Mouse (Mus musculus) T-cell, adult 2 months (primary cell): ENCODE data around the gene Gtf2a1l.
A peak's percentile ranks its signal among the peaks of the same experiment; 100 is the strongest.

Experiments used
- DNase-seq: peaks from one replicate; pipeline ENCODE4 v3.0.0; 2022; ENCODE audit warnings: low spot score

The Gtf2a1l gene

DNA sequence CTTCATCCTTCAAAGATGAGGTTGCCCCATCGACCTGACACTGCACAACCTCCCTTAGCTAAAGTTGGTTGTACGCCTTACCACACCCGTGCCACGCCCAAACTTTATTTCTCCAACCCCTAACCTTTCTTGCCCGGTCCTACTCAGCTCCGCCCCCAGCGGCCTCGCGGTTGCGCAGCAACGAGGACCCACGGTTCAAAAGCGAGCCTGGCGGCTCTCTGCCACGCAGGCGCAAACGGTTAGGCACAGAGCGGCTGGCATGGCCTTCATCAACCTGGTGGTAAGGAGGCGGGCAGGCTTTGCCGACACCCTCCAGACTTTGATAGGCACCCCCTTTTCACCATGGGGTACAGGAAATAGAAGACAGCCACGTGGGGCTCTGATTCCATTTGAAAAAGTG is at the start of gene Gtf2a1l:
Gene Gtf2a1l, plus strand, starts transcription at position 209 of the 400 bp plus-strand sequence.
- peak; percentile 57 for DNase-seq

DNA sequence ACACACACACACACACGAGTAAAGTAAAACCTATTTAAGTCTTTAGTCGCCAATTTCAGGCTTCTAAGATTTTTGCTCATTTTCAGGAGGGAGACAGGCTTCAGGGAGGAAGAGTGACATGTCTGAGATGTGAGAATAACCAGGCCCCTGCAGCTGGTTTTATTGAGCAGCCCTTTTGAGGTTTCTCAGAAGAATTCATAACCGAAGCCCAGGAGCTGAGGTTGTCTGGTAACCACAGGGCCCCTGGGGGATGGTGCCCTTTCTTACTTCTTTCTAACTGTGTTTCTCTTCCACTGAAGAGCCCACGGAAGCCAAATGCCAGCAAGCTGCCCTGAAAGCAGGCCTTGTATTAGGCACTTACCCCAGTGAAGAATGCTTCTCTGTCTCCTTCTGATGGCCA is 47.5 kb upstream of the Gtf2a1l start:
- no peak for DNase-seq

DNA sequence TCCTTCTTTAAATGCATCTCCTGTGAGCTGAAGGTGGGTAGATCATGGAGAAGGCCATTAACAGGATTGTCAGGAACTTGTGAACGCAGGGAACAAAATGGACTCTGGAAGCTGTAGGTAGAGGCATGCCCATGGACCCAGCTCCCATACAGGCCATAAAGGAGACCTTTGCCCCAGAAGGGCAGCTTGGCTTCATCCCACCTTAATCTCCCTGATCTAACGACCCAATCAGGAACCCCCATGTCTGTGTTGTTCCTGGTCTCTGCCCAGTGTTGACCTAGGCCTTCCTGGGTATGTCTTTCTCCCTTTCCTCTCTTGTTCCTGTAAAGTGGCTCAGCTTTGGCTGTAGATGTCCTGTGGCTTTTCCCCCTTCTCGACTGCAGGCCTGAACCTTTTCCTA is 47.1 kb upstream of the Gtf2a1l start:
- DNase-seq = no peak

DNA sequence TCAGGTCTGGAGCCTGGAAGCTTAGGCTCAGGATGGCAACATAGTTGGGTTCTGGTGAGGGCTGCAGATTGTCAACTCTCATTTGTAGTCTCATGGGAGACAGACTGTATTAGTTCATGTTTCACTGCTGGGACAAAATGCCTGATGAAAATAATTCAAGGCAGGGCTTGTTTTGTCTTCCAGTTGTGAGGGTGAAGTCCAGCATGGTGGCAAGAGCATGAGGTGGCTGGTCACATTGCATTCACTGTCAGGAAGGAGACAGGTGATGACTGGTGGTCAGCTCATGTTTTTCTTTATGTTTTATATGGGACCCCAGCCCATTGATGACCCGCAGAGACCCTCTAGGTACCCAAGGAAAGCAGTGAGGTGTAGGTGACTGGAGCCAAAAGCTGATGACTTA is 45.7 kb upstream of the Gtf2a1l start:
- no peak for DNase-seq

DNA sequence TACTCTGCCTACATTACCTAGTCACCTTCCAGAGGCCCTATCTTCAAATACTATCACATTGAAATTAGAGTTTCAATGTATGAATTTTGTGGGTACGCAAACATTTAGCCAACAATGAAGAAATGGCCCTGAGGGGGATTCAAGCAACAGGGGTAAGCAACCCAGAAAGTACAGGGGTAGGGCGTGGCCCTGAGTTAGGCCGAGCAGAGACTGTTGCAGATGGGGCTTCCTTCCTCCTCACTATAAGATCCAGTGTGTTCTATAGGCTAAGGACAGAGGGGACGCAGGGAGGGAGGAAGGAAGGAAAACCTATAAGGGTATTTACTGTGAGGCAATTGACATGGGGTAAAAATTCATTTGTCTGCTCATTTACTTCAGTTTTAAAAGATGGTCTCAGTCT is 44.1 kb upstream of the Gtf2a1l start:
- DNase-seq = no peak

DNA sequence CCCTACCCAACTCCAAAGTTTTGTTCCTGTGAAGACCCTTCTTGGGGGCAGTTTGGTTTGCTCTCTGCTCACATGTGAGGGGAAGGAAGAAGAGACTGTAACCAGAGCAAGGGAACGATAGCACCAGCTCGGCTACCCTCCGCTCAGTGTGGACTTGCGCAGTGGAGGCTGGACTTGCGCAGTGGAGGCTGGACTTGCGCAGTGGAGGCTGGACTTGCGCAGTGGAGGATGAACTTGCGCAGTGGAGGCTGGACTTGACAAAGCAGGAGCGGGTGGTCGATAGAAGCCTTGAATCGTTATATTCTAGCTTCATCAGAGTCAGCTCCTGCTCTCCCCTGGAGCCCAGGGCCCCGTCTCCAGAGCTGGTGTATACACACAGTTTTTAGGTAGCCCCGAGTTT is 43.1 kb upstream of the Gtf2a1l start:
- DNase-seq = no peak

DNA sequence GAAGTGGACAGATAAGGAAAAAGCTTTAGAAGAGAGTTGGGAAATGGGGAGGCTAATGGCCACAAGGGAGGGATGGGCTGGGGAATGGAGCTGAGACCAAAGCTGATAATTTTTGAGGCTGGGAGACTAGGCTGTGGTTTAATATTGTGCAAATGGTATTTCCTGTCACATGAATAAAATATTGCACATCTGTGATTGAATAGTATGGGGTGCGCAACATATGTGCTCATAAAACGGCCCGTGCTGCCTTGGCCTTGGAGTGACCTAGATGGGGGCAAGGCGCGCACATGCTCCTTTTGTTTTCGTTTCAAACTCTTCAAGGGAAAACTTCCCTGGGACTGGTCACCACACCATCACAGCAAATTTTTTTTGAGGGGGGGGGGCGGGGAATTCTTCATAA is 42.5 kb upstream of the Gtf2a1l start:
- no peak for DNase-seq

DNA sequence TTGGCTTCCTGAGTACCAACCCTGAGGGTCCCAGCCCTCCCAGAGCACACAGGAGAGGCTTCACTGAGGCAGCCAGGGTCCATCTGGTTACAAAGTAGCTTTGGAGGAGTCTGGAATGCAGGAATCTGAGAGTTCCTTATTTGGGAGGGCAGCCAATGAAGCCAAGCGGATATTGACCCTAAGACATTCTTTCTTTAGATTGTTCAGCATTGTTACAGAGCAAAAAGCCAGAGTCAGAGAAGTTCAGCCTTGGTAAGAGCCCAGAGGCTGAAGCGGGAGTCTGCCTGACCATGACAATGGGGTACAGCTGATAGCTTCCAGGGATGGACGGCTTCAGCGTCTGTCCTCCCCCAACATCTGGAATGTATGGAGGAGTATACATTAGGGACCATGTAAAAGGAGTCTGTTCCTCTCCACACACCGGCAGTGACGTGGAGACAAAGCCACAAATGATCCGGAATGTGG is 42.1 kb upstream of the Gtf2a1l start:
- DNase-seq = no peak

DNA sequence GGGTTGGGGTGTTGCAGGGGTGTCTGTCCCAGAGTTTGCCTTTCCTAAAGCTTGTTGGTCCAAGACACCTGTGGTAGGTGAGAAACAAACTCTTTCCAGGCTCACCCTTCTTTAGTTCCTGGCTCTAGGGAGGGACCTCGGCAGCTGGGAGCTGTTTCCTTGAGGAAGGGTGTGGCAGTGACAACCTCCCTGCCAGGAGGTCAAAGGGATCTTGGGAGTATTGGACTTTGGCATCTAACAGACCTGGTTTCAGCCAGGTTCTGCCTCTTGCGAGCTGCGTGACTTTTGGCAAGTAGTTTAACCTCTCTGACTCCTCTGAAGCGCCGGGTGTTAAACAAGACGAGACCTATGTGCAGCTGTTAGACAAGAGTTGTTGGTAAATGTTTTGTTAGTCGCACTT is 41.3 kb upstream of the Gtf2a1l start:
- no peak for DNase-seq

DNA sequence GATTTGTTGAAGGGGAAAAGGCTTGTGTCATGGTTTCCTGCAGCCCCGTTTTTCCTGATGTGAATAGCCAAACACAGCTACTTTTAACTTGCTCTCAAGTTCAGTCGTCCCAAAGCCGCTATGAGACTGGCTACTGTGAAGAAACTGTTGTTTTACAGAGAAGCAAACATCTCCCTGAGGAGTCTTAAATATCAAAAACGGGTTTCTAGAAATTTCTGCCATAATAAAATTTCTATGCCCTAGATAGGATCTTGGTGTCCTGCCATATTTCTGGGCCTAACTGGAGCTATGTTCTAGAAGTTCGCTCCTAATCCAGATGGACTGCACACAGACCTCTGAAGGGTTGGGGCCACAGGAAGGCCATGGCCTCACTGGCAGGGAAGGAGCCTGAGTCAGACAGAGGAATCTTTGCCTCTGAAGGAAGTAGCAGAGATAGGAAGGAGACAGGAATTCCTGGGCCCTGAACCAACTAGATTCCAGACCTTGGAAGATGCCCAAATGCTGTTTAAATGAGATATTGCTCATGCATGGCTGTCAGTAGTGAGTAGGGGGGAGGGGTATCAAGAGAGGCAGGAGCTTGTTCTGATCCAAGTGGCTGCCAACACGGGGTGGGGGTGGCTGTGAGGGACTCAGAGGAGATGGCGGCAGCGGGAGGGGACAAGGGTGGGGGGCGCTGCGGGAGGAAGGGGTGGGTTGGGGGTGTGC is 39.6 kb upstream of the Gtf2a1l start:
- DNase-seq = no peak

DNA sequence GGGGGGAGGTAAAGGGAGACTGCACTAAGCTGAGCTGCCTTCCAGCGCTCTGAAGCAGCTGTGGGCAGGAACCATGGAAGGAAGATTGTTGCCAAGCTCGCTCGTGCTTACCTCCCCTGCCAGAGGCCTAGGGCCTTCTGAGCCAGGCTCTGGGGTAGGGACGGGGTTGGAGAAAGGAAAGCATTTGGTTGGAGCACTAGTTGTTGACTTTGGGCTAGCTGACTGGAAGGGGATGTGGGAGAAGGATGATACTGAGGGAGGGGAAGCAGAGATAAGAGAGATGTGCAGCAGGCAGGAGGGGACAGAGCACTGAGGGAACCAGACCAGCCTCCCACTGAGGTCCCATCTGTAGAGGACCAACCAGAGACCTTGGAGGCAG is 39.1 kb upstream of the Gtf2a1l start:
- no peak for DNase-seq

DNA sequence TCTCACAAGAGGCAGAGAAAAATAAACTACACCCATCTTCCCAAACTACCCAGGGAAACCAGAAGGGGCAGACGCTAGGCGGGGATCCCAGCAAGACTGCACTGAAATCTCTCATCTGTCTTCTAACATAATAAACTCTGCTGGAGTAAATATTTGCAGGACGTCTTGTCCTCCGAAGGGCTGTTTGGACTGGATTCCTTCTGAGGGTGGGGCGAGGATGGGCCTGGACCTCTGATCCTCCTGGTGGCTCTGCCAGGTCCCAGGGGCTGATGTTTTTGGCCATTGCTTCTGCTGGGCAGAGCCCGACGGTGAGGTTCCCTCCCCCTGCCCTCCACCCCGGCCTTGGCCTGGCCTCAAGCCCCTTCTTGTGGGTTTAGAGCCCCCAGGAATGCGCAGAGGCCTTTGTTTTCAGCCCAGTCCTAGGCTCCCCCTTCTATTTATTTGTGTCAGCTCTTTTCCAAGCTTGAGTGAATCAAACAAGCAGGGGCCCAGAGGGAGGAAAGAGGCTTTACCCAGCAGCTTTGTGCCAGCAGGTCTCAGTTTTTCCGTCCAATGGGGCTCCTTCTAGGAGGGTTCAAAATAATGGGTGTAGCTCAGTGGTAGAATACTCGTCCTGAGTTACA is 38.4 kb upstream of the Gtf2a1l start:
- DNase-seq = no peak

DNA sequence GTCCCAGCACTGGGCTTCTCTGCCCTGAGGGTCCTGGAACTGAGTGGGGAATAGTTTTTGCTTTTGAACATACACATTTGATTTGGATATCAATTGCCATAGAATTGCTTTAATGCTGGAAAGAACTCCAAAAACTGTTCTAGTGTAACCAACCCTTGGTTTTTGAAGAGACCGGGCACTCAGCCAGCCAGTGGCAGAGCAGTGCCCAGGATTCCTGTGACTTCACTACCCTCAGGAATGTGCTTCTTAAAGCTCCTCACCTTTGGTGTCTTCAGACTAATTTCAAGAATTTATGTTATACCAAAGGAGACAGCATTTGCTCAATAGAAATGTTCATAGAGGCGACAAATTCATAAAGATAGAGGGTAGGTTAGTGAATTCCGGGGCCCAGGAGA is 37.9 kb upstream of the Gtf2a1l start:
- no peak for DNase-seq

DNA sequence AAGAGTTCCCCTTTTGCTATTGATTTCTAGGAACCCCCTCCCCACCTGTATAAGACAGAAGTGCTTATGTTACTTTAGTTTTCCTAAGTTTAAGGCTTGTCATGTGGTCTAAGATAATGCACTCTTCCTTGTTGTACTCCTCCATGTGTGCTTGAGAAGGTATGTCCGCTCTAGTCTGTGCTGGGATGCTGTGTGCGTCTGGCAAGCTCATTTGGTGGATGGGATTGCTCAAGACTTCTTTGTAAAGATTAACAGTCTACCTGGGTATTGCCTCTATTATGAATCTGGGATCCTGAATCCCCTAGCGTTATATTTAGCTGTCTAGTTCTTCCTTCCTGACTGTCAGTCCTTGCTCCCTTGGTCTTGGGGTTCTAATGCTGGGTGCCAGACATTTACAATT is 35.8 kb upstream of the Gtf2a1l start:
- no peak for DNase-seq

DNA sequence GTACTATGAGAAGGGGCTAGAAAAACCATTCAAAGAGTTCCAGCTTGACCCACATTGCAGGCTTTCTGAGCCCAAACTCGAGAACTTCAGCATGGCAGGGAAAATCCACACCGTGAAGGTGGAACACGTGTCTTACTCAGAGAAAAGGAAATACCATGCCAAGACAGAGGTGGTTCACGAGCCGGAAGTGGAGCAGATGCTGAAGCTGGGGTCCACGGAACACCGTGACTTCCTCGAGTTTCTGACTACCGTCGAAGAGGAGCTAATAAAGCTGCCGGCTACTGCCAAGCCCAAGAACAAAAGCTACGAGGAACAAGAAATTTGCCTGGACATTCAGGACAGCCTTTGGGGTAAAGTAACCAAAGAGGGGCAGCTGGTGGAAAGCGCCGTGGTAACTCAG is 32.4 kb upstream of the Gtf2a1l start:
- no peak for DNase-seq

DNA sequence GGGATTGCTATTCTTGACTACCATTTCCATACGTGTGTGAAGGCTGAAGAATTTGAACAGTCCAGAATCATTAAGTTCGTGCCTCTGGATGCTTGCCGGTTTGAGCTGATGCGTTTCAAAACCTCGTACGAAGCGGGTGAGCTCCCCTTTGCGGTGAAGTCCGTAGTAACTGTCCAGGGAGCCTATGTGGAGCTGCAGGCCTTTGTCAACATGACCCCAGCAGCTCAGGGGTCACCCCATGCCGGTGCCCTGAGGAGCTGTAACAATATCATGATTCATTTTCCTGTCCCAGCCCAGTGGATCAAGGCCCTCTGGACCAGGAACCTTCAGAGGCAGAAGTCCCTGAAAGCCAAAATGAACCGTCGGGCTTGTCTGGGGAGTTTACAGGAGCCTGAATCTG is 31.9 kb upstream of the Gtf2a1l start:
- no peak for DNase-seq

DNA sequence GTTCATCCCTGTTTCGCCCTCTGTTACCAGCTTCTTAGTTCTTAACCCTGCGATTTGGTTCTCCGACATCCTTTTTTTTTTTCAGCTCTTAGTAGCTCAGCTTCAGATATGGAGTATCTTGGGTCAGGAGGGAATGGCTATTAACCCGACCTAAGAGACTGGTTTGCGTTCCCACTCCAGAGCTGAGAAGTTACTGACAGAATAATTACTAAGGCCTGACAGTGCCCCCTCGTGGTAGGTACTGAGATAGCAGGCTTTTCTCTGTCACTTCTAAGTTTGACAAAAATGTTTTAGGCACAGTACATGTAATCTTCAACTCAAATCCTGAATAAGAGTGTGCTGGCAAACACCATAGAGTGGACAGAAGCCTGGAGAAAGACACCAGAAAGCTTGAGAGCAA is 27.4 kb upstream of the Gtf2a1l start:
- peak; percentile 46 for DNase-seq

DNA sequence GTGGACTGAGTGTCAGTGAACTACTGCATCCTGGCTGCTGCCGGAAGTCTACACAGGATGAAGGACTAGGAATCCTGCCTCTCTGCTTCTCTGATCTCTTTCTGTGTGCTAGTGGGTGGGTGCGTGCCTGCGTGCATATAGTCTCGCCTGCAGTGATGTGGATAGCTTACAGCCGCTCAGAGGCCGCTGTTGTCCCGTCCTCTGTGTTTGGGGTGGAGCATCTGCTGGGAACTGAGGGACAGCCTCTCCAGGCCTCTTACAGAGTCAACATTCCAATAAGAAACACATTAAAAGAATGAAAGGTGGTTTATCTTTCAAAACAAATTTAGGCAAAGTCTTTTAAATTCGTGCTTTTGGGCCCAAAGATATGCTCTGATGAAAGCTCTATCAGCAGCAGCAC is 26.6 kb upstream of the Gtf2a1l start:
- DNase-seq = no peak

DNA sequence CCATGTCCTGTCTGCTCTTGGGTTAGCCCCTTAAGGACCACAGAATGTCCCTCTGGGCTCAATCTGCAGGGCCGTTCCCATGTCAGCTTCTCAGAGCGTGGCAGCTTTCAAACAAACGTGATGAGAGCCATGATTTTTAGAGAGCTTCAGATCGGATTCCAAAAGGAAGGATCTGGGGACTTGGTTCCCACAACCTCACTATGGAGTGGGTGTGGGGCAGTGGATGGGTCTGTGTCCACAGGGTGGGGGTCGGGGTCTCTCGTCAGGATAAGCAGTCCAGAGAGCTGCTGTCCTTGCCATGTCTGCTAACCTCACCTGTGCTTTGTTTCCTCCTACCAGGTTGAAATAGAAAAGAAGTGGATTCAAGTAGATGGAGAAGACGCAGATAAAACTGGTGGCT is 23.6 kb upstream of the Gtf2a1l start:
- DNase-seq = no peak

DNA sequence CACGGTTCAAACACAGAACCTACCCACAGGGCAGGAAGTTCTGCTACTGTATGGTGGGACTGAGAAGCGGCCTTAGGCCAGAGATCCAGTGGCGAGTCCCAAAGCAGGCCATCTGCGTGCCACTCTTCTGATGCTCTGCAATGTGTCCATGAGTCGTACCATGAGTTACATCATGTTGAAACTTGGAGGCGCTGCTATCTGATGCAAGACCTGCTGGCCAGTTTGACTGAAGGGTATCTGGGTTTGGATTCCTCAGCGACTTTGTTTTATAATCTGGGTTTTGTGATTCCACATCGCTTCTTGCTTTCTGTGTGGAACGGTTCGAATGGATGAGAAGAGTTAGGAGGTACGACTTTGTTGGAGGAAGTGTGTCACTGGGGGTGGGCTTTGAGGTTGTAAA is 23.2 kb upstream of the Gtf2a1l start:
- no peak for DNase-seq

DNA sequence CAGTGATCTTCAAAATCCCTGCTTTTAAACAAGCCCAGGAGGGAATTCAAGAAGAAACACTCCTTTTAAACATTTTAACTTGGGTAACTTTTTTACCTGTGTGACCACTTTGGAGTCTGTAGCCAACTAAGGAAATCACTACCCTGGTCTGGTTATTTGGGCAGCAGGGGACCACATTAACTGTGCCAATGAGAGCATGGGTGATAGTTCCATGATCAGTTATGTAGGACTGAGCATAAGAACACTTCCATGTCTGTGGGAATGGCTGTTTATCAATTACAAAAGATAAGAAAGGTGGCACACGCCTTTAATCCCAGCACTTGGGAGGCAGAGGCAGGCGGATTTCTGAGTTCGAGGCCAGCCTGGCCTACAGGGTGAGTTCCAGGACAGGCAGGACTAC is 21.3 kb upstream of the Gtf2a1l start:
- no peak for DNase-seq

DNA sequence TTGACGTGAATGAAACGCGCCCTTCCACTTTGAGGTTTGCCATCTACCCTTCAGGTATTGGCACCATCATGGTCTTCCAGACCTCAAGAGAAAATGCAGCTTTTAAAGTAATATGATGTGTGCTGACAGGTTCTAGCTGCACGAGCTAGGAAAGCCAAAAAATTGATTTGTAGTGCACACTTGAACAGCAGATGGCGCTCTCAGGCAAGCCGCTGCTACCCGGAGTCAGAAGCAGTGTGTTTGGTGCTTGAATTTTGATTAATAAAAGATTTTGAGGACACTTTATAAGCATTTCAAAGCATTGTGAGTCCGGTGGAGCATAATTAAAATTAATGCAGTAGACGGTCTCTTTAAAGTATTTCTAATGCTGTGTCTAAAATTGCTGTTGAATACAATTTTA is 16.4 kb upstream of the Gtf2a1l start:
- DNase-seq = peak; percentile 40

DNA sequence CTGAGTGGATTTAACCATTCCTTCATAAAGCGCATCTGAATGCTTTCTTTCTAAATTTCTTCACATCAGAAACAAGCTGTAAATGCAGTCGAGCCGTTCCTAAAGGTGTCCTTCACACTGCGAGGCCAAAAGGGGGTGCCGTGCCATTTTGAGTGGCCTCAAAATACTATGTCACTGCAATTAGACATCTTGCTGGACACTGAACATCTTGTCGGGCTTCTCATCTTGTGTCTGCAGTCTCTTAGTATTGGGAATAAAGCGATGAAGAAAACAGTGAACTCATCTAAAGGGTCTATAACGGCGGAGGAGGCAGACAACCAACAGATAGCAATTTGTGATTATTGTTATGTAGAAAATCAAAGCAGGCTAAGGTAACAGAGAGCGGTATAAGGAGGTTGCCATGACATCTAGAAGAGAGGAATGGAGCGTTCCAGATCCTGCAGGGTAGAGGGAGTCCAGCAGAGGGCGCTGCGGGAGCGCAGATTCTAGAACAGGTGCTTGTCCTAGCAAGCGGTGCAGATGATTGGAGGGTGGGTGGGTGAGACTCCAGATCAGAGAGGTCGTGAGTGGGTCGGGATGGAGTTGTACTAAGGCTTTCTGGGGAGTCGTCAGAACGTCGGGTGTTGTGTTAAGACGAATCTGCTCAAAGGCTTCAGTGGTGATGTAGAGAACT is 15.6 kb upstream of the Gtf2a1l start:
- peak; percentile 62 for DNase-seq

DNA sequence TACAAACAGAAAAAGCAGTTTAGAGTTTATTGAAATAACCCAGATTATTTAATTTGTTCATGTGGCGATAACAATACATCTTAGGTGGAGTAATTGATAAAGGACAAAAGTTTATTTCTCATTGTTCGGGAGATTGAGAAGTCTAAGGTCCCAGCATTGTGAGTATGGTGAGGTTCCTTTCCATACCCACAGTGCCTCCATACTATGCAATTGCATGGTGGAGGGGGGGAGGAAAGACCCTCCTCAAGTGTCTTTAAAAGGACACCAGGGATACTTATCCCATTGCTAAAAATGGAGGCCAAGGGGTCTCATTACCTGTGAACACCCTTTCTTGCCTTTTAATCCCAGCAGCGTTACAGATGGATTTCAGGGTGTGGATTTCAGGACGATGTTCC is 15.1 kb upstream of the Gtf2a1l start:
- no peak for DNase-seq
